Mouse (Mus musculus): Measurements from ENCODE around the gene Kcnd2.

Kcnd2 gene

DNA sequence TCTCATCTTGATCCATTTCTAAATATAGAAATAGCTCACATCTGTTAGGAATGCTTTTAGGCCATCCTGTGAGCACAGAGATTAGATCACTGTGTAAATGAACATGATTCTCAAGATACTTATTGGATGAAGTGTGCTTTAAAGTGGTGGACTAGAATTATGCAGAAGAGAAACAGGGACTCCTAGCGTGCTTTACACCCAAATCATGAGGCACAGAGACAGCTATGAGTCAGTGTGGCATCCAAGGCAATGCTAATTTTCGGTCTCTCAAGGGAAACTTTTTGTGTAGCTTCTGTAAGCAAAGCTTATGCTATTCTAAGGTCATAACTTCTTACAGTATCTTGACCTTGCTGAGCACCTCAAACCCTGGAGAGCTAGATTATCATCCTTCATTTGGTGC, 318.7 kb downstream of the Kcnd2 start:
- TF ChIP-seq GATA4 (IDR thresholded peaks at IDR 0.05; ENCODE audit: insufficient replicate concordance, low read length), result no peak

GRCm38 (mm10) chr6:21534820-21535219, 319.5 kb downstream of the Kcnd2 start:
- TF ChIP-seq GATA4 (IDR thresholded peaks at IDR 0.05; ENCODE audit: insufficient replicate concordance, low read length), result no peak

- TF ChIP-seq GATA4 (IDR thresholded peaks at IDR 0.05; ENCODE audit: insufficient replicate concordance, low read length), result no peak
These were observed 336.2 kb downstream of the Kcnd2 start for GRCm38 (mm10) chr6:21551501-21551900.

GRCm38 (mm10) chr6:21570964-21571363, 355.7 kb downstream of the Kcnd2 start:
- no peak for TF ChIP-seq GATA4 (IDR thresholded peaks at IDR 0.05; ENCODE audit: insufficient replicate concordance, low read length)

- TF ChIP-seq GATA4 (IDR thresholded peaks at IDR 0.05; ENCODE audit: insufficient replicate concordance, low read length), result no peak
These were observed 374.9 kb downstream of the Kcnd2 start for GRCm38 (mm10) chr6:21590156-21590555.

GRCm38 (mm10) chr6:21597424-21597823, 382.1 kb downstream of the Kcnd2 start:
- no peak for TF ChIP-seq GATA4 (IDR thresholded peaks at IDR 0.05; ENCODE audit: insufficient replicate concordance, low read length)

DNA sequence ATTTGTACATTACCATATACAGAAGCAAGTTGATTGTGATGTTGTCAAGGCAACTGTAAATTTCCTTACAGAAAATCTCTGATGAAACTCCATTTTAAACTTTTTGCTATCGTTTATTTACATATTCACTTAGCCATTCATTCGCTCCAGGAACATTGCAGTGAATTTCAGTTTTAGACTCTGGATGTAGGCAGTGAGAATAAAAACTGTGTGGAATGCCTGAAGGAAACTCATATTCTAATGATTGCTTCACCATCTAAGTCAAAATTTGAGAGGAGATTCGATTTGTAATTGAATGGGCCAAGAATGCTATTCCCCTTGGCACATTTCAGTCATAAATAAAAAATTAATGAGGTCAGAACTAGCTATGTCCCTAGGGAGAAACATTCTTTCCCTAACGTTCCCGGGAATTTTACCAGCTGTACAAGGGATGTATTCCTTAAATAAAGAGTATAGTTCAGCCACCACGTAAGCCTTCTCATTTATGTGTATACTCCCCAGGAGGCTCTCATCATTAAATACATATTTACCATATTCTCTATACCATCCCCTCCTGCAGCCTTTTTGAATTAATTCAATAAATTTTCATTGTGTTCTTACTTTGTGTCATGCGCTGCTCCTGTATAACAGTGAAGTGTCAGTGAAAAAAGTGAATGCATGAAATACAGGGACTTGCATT, 394.2 kb downstream of the Kcnd2 start:
- TF ChIP-seq GATA4 (IDR thresholded peaks at IDR 0.05; ENCODE audit: insufficient replicate concordance, low read length), result no peak

GRCm38 (mm10) chr6:21629989-21630388, 414.7 kb downstream of the Kcnd2 start:
- no peak for TF ChIP-seq GATA4 (IDR thresholded peaks at IDR 0.05; ENCODE audit: insufficient replicate concordance, low read length)

- TF ChIP-seq GATA4 (IDR thresholded peaks at IDR 0.05; ENCODE audit: insufficient replicate concordance, low read length), result no peak
These were observed 440.4 kb downstream of the Kcnd2 start for GRCm38 (mm10) chr6:21655681-21656080.

DNA sequence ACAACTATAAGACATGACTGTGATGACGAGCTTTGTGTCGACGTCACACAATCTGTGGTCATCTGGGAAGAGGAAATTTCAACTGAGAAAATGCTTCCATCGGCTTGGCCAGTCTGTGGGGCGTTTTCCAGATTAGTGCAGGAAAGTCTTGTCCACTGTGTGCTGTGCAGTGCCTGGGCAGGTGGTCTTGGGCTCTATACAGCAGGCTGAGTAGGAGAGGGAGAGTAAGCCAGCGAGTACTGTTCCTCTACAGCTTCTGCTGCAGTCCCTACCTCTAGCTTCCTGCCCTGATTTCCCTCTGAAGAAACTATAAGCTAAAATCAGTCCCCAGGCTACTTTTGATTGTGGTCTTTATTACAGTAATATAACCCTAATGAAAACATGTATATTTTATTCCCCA, 448.8 kb downstream of the Kcnd2 start:
- TF ChIP-seq GATA4 (IDR thresholded peaks at IDR 0.05; ENCODE audit: insufficient replicate concordance, low read length), result no peak

DNA sequence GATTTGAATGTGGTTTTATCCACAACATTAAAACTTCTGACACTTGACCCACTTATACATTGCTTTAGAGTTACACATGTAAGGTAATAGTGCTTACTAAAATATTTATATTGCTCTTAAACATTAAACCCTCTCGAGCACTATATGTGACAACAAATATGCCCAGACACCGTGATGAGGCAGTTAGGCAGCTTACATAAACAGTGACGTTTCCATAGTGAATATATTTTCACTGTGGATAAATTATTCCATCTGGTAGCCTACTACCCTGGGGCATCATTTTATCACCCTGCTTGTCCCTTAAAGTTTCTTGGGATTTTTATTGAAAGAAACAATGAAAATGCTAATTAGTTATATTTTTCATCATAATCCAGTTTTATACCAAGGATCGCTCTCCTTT, 449.3 kb downstream of the Kcnd2 start:
- no peak for TF ChIP-seq GATA4 (IDR thresholded peaks at IDR 0.05; ENCODE audit: insufficient replicate concordance, low read length)

- TF ChIP-seq GATA4 (IDR thresholded peaks at IDR 0.05; ENCODE audit: insufficient replicate concordance, low read length), result no peak
These were observed 468.9 kb downstream of the Kcnd2 start for GRCm38 (mm10) chr6:21684252-21684651.

- no peak for TF ChIP-seq GATA4 (IDR thresholded peaks at IDR 0.05; ENCODE audit: insufficient replicate concordance, low read length)
These were observed 471.1 kb downstream of the Kcnd2 start for GRCm38 (mm10) chr6:21686388-21686787.

DNA sequence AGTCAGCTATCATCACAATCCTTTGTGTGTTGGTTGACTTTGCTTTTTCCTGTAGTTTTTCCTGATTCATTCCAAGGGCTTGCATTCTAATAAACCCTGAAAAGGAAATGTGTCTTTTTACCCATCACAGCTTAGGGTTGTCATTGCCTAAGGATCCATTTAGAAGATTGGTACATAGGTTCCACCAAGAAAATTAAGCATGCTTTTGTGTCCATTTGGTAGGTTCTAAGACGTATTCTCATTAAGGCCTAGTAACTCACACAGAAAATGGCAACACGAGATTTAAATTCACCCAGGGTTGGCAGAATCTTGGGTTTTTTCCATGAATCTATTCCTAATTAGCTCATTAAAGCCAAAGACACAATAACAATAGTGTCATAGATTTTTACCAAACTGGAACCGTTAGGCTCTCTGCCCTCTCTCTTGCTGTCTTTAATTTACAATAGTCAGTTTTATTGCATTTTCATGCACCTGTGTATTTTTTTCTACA, 477.6 kb downstream of the Kcnd2 start:
- no peak for TF ChIP-seq GATA4 (IDR thresholded peaks at IDR 0.05; ENCODE audit: insufficient replicate concordance, low read length)

- TF ChIP-seq GATA4 (IDR thresholded peaks at IDR 0.05; ENCODE audit: insufficient replicate concordance, low read length), result no peak
These were observed 482.3 kb downstream of the Kcnd2 start for GRCm38 (mm10) chr6:21697641-21698040.

DNA sequence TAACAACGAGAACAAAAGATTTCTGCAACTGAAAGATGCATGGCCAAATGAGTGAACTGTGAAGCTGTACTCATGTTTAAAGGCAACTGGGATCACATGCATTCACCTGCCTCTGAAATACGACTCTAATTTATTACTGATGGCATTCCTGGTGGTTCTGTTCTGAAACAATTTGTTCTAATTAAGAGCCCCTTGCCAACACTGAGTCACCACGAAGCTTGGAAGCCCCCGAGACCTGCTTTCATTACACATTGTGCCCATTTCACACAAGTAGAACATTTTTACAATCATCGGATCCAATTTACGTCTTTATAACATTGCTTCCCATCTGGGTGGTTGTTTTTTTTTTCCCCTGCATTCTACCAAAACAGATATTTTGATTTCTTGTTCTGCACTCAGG, 485.8 kb downstream of the Kcnd2 start:
- TF ChIP-seq GATA4 (IDR thresholded peaks at IDR 0.05; ENCODE audit: insufficient replicate concordance, low read length), result no peak

GRCm38 (mm10) chr6:21709228-21709627, 493.9 kb downstream of the Kcnd2 start:
- no peak for TF ChIP-seq GATA4 (IDR thresholded peaks at IDR 0.05; ENCODE audit: insufficient replicate concordance, low read length)
